Mouse (Mus musculus) lung, postnatal 10 days (tissue): ENCODE data around the gene Ms4a2.

Experiments
- DNase-seq: peaks from one replicate; pipeline ENCODE4 v3.0.0; 2021

The Ms4a2 gene

DNA sequence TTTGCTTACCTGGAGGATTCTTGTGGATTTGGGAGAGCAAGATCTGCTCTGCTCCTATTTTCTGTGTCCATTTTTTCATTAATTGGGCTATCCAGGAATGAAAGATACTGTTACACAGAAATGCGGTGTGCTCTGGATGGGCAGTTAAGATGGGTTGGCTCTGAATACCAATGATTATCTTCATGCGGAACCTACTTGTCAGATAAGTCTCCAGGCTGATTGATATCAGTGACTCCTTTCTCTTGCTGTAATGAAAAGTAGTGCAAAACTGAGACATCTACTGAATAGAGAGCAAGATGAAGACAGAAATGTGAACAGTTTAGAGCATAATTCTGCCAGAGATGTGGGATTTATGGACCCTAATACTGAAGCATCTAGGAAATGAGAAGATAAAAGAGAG lies at the start of gene Ms4a2:
TSS of gene Ms4a2 (minus strand) at position 169 of the 400 bp plus-strand sequence.
- no peak for DNase-seq

DNA sequence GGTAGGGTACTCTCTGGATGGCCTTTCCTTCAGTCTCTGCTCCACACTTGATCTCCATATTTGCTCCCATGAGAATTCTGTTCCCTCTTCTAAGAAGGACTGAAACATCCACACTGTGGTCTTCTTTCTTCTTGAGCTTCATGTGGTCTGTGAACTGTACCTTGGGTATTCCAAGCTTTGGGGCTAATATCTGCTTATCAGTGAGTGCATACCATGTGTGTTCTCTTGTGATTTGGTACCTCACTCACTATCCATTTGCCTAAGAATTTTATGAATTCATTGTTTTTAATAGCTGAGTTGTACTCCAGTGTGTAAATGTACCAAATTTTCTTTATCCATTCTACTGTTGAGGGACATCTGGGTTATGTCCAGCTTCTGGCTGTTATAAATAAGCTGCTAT lies 38.0 kb upstream of the Ms4a2 start:
- no peak for DNase-seq

DNA sequence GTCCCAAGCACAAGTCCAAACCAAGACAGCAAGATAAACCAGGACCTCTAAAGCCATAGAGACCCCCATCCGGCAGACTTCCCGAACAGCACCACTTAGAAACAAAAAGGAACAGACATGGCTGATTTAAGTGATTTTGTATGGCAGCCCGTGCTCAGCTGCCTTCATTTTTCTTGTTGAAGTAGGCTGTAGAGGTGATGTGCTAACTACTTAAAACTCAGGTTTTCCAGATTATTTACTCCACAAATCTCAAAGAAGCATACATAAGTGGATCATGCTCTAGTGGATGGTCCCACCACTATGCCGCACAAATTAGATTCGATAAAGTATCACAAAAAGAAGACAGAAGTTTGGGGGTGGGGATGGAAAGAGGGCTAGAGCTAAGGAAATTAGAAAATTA lies 36.9 kb upstream of the Ms4a2 start, which contains the start of gene Oosp2:
TSS of gene Oosp2 (minus strand) at position 101 of the 400 bp plus-strand sequence.
- no peak for DNase-seq

DNA sequence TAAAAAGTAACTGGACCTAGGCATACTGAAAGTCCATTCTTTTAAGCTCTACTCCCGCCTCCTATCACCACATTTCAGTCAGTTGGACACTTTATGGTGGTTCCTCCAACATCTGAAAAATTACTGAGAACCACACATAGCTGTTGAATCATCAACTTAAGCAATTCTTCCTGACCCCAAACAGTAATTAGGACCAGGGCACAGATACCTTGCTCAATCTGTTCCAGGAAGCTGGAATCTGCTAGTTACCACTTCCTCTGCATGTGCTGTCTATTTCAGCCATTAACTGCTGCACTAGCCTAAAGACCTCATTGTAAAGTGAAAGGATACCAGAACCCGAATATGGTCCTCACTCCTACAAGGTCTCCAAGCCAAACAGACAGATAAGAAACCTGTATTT lies 35.6 kb upstream of the Ms4a2 start:
- no peak for DNase-seq

DNA sequence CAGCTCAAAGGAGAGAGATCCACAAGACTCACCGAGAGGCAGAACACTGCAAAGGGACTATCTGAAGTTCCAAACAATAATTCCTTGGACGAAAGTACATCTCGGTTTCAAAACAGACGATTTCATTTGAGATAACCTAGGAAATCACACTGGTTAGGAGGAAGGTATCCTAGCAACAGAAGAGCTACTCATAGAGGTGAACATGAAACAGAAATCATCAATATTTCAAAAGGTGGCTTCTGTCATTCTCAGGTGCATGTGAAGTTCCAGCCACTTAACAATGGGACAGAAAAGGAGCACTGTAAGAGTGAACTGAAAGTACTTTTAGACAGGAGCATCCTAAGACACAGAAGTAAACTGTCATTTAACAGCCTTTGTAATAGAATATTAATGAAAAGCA lies 26.0 kb upstream of the Ms4a2 start:
- no peak for DNase-seq

DNA sequence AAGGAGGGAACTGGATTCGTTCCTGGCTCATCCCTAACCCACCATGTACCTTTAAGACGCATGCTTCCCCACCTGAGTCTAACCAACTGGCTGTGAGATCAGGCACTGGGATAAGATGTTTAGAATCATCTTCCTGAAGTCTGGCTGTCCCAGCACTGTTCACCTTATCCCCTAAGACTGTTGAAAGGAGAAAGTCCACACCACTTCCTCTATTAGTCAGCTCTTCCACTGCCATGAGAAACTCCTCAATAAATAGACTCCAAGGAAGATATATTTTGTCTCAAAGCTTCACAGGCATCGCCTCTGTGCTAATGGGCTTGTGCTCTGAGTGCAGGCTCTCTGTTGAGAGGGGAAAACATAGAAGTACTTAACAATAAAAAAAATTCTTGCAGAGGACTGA lies 22.6 kb upstream of the Ms4a2 start:
- DNase-seq, result no peak

DNA sequence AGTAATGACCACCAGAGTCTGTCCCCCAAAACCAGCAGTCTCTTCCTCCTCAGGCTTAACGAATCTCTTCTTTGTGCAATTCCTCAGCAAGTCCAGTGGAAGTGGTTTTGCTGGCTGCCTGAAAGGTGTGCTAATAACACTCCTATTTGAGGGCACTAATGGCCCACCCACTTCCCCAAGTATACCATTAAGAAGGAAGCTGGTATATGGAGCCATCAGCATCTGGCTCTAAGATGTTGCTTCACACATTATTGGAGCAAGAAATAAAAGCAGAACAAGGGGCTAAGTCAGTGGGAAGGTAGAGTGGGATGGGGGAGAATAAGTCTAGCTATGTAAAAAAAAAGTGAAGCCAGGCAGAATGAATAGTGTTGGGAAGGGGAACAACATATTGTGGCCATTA lies 17.2 kb upstream of the Ms4a2 start, which contains the start of gene Ms4a3:
TSS of gene Ms4a3 (minus strand) at position 120 of the 400 bp plus-strand sequence.
- no peak for DNase-seq

DNA sequence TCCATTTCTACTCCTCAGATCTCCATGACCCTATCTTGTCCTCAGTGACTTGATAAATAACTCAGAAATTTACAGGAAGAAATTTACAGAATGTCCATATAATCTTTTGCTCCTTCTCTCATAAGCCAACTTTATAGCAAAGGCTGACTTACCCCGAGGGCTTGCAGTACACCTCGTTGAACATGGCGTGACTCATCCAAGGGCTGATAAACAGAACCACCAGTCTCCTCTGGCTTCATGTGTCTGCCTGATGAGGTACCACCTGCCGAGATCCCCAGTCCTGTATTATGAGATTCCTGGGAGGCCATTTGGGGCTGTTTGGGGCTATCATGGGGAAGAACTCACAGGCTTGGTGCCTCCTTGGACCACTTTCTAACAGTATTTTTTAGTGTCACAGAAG lies 15.5 kb upstream of the Ms4a2 start:
- no peak for DNase-seq

DNA sequence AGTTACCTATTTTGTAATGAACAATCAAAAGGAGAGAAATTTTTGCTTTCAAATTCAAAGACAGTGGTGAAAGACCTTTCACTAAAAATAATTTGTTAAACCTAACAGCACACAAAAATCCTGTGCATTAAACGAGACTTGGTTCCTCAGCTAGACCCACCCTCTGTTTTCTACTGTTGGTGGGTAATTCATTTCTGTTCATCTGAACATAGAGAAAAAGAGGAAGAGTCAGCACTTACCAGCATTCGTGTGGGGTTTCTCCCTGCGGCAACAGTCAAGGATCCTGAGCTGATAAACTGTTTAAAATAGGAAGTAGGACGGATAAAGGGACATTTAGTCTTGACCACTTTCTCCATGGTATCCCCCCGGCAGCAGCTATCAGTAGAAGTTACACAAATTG lies 12.1 kb upstream of the Ms4a2 start:
- no peak for DNase-seq

DNA sequence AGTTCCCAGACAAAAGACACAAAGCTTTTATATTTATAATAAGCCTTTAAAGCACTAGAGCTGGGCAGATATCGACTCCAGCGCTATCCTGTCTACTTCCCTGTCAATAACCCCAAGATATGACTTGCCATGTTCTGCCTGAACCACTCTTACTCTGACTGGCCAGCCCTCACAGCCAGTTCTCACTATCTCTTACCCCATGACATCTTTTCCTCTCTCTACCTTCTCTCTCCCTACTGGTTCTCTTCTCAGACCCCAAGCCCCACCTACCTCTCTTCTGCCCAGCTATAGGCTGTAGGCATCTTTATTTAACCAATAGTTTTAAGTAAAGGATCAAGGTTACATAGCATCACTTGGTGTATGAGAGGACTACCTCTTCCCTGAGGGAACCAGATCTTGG lies 10.8 kb upstream of the Ms4a2 start:
- no peak for DNase-seq

DNA sequence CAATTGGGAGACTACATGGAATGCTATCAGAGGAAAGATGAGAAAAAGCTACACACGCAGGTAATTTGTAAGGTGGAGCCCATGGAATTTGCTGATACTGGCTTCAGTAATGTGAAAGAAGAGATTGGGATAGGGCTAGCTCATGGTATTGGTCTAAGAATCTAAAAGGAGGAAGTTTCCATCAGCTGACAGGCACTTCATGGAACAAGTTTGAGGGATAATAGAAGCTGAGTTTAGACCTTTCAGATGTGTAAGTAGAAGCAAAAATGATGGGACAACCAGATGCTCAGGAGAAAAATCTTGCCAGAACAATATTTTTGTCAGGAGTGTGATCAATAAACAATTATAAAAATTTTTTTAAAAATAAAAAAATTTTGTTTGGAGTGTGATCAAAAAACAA lies 10.2 kb upstream of the Ms4a2 start:
- DNase-seq, result no peak

DNA sequence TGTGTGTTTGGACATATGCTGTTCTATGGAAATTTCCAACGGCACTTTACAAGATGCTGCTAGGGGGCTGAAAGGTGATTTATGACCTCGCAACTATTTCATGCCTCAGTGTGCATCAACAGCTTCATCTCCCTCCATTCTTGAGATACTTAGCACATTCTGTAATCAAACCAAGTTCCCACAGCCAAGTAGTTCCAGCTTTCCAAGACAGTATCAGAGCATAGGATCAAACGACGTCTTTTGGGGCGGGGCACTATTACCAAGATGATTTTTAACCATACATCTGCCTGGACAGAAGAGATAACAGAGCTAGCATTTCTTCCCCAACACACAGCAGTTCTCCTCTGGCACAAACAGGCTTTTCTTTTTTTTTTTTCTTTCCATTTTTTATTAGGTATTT lies 1.7 kb upstream of the Ms4a2 start:
- DNase-seq, result no peak

DNA sequence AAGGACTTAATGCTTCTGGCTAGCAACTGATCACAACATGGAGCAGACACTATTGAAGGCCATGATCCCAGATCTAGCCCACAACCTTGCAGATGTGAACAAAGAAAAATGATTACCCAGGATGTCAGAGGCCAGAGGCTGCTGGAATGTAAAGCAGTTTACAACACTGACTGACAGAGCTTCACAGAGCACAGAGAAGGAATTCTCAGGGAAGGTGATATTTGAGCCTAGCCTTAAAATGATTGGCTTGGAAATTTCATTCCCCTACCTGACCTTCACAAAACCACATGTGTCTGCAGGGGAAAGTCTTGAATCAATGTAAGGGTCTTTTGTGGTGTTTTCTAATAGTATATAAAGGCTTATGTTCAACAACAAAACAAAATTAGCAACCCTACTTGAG lies 1.3 kb upstream of the Ms4a2 start:
- DNase-seq, result no peak

DNA sequence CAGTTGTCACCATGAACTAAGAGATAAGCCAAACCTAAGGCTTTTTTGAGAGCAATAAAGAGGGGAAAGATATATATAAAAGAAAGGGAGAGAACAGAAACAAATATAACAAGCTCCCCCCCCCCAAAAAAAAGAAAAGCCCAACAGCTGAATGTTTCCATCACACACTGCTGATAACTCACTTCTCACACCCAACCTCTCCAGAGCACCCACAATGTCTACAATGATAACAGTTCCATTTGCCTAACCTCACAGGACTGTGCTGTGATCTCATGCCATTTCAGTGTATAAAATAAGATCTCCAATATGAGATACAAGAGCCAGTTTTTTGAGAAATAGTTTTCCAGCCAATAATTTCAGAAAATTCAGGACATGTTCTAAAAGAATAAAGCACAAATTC lies 5.5 kb downstream of the Ms4a2 start:
- DNase-seq, result no peak

DNA sequence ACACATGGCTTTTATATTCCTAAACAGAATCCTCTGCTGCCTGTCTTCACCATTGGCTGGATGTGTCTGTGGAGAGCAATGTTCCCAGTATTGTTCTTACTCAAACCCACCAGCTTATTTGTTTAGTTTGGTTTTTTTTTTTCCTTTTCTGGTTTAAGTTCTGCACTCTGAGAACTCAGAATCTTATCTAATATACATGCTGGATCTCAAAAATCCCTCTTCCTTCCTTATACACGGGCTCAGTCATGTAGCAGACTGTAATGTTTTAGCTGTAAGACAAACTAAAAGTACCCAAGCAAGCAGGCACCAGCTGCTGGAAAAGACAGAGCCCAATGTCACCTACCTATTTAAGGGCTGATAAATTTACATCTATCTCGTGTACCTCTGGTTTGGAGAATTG lies 8.7 kb downstream of the Ms4a2 start:
- no peak for DNase-seq

DNA sequence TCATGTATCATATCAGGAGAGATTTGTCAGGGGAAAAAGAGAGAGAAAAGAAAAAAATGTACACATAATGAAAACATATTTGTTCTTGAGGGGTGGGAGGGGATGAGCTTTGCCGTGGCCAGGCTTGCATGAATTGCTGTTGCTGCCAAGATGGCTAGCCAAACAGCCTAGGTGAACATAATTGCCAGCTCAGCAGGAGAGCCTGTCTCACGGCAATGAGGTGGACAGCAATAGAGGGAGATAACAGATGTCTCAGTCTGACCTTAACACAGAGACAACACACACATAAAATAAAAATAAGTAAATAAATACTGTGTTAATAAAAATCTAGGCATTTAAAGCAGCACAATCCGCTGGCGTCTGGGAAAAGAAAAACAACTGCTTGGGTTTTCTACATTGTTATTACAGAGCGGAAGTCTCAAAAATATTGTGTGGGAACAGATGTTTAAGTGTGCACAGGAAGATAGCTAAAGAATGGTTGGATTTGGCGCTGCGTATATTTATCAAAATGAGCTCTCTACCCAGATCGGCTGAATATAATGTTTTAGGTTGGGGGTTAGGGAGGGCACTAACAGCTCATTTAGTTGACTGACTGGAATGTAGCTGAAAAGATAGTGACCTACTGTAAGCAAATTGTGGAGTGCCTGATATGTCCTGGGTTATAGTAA lies 9.6 kb downstream of the Ms4a2 start:
- DNase-seq, result no peak

DNA sequence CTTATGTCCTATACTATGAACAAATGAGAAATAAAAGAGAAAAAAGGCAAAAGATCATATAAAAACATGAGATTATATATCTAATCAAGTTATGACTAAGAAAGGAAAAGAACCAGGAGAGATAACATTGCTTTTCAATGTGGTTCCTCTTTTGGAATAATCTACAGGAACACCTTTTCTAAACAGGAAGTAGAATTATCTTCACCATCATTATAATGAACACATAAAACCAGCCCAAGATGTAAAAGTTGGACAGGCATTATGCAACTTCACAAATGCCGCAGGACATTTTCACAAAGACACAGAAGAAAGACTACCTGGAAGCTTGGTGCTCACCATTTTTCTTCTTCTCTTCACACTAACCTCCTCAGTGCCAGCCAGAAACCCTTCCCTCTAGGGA lies 10.4 kb downstream of the Ms4a2 start:
- no peak for DNase-seq

DNA sequence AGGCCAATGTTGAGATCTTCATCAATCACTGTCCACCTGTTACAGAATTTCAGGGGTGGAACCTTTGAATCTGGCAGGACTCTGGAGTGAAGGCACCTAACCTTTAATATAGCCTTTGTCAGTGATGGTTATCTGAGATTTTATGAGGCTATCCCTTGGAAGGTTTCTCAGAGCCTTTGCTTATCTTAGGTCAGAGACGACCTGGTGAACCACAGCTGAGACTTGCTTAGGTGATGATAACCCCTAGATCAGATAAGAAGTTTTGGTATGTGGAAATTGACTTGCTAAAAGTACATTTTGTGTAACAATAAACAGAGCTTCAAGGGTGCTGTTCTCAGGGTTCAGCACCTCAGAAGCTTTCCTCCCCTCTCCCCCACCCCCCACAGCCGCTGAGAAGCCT lies 11.2 kb downstream of the Ms4a2 start:
- DNase-seq, result no peak

DNA sequence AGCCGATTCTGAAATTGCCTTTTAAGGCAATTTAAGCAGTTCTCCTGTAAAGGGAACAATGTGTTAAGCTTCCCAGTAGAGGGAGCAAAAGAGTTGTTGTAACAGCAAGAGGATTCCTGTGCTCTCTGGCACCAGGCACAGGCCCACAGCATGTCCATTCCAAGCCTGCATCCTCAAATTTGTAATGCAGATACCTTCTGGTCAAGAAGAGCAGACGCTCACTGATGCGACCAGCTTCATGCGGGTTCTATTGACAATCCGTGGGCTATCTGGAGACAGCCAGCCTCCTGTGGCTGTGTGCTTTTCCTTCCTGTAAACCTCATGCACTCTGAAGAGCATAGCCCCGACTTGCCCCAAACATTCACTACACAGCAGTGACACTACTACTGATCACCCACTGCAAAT lies 12.0 kb downstream of the Ms4a2 start:
- DNase-seq, result peak; percentile 62

DNA sequence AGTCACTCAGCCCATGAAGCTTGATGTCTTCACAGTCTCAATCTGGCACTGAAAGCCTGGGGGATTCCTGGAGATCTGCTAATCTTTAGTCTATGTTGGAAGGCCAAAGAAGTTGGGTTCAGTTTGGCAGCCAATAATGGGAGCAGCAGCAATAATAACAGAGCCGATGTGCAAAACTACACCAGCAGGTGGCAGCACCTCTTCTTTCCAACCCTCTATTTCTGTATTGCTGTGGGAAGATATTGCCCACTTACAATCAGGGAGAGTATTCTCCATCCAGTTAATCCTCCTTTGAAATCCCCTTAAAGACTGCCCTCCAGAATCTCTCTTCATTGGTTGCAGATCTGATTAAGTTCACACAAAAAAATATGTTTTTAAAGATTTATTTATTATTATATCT lies 15.3 kb downstream of the Ms4a2 start:
- DNase-seq, result peak; percentile 58

DNA sequence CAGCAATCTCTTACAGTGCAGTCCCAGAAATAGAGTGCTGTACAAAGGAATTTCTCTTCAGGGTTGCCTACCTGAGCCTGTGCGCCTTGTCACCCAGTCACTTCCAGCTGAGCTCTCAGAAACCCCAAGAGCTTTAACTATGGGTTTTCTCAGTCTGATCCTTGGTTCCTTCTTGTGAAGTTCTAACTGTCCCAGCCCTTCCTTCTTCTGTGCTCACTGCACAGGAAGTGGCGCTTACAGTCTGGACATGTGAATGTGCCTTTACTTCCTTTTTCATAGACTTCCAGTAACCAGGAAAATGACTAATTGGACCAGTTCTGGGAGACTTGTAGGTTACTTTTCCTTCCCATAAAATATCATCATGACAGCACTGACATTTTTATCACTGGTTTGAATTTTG lies 18.9 kb downstream of the Ms4a2 start, which contains the start of gene Ms4a6d:
TSS of gene Ms4a6d (minus strand) at position 247 of the 400 bp plus-strand sequence.
- no peak for DNase-seq

DNA sequence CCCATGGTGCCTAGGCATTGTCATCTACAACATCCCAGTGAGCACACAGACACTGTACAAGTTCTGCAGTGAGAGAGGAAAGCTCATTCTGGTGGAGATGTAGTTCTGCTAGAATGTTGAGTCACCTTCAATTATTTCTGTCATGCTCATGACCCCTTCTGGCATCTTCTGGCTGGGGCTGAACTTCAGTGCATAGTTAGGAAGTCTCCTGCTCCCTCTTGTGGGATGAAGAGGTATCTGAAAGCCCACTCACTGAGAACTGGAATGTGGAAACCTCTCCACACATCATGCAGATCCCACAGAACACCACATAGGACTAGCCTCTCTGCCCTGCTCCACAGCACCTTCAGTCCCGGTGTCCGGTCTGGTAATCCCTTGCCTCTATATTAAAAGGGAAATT lies 21.5 kb downstream of the Ms4a2 start:
- DNase-seq, result peak; percentile 60

DNA sequence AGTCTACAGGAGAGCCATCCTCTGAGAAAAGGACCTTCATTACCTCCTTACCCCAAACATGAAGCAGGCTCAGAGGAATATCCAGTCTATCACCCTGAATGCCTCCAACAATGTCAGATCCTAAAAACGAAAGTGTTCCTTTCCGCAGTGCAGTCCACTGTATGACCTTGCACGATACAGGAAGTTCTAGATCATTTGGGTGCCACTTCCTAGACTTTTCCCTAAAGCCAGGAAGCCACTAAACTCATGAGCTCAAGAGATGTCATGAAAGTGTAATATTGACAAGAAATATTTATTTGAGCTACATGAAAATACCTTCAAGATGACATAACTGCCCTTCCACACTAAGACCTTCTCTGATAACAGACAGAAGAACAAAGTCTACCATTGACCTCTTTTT lies 22.2 kb downstream of the Ms4a2 start:
- DNase-seq, result no peak

DNA sequence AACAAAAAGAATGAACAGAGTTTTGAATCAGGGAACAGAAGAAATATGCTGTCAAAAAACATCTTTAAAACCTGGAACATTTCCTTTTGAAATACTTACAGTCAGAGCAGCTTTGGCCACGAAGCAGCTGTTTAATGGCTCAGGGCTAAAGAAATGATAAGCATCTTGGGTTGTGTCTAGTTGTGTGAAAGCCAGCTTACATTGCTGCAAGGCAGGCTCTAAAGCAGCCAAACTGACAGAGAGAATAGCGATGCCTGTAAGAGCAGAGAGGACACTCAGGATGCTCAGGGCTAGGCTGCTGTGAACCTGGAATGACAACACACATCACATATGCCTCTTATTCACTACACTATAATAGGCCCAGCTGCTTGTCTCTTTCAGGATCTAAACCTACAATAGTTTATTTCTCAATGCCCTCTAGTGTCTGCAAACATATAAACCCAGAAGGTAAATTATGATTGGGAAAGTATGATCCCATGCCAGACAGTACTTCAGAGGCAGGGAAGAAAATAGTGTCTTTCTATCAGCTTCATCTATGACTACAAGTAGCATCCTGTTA lies 33.5 kb downstream of the Ms4a2 start:
- DNase-seq, result no peak

DNA sequence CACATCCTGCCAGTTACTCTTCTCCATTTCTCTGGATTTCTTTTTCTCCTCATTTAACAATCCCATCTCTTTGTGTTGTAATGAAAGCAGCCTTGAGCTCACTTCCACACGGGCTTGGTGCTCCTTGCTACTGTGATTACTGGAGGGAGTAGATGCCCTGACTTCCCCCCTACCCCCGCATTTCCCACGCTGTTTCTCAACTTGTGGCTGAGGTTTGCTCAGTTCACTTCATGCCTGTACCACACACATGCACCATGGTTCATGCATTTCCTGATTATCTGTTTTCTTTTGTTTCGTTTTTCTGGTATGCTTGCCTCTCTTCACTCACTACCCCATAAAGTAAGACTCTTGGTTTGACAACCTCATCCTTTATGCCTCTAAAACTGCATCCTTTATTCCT lies 34.3 kb downstream of the Ms4a2 start:
- DNase-seq, result no peak
